18 mouse cellular contexts compared by ENCODE assay signal in the genomic region with DNA sequence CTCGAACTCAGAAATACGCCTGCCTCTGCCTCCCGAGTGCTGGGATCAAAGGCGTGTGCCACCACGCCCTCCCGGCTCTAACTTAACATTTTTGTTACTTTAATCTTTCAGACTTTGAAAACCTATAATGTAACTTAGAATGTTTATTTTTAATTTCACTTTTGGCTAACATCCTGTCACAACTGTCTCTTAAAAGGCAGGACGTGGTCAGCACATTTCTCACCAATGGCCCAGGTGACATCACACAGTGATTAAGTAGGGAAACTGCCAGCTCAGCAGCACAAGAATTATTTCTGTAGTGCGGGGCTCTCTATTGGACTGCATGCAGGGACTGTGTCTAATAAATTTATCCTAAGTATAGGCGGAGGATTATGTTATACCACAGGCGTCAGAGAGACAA. TPM values are rescaled to one million over a fixed set of nuclear protein-coding genes. Genes with fewer than 3 reads are reported as not detected.
DNase-seq lines count a peak whose midpoint lies in the region; ATAC-seq lines count a peak whose summit lies in the region.
"Had no signal": no experiment of that assay in that cellular context is flagged by ENCODE, and none has a peak within 500 bp of the region (broad histone marks: within the 10 kb centered on the region; RNA-seq: fewer than 3 reads in every experiment).

No protein-coding gene starts in this region.

- H3K27me3 ChIP-seq in forebrain, embryonic 15.5 days: no peaks in the 10 kb centered on the region
- H3K27me3 ChIP-seq in forebrain, embryonic 10.5 days (ENCODE audit: poor library complexity, severe bottlenecking): no peaks in the 10 kb centered on the region
- H3K27me3 ChIP-seq in neural tube, embryonic 12.5 days (replicated peaks): no peaks in the 10 kb centered on the region
- H3K27me3 ChIP-seq: liver, embryonic 13.5 days had no signal

- H3K9me3 ChIP-seq in forebrain, embryonic 15.5 days: no peaks in the 10 kb centered on the region
- no peaks in the 10 kb centered on the region for H3K9me3 ChIP-seq in forebrain, embryonic 10.5 days
- H3K9me3 ChIP-seq in neural tube, embryonic 12.5 days: no peaks in the 10 kb centered on the region
- H3K9me3 ChIP-seq: limb, embryonic 10.5 days; liver, embryonic 13.5 days had no signal

- peaks cover 37% of the 10 kb centered on the region for H3K4me1 ChIP-seq in forebrain, embryonic 15.5 days
- H3K4me1 ChIP-seq in forebrain, embryonic 10.5 days: peaks cover 50% of the 10 kb centered on the region
- H3K4me1 ChIP-seq in neural tube, embryonic 12.5 days: peaks cover 50% of the 10 kb centered on the region

- peak overlapping the region; percentile 49; the same call in 1 of the 2 replicates for H3K27ac ChIP-seq in forebrain, embryonic 15.5 days (replicated peaks)
- no peak overlapping the region for H3K27ac ChIP-seq in forebrain, embryonic 10.5 days
- H3K27ac ChIP-seq in neural tube, embryonic 12.5 days: peak overlapping the region; percentile 26; the same call in 1 of the 2 replicates
- H3K27ac ChIP-seq: limb, embryonic 10.5 days; liver, embryonic 13.5 days had no signal

- peaks cover 6% of the 10 kb centered on the region for H3K36me3 ChIP-seq in forebrain, embryonic 15.5 days
- H3K36me3 ChIP-seq in forebrain, embryonic 10.5 days (replicated peaks): peaks cover 44% of the 10 kb centered on the region
- H3K36me3 ChIP-seq in neural tube, embryonic 12.5 days: peaks cover 19% of the 10 kb centered on the region

- WGBS in forebrain, embryonic 15.5 days: 68% methylated on average over 10 of the region's 10 CpGs
- 93% methylated on average over 10 of the region's 10 CpGs for WGBS in forebrain, embryonic 10.5 days
- WGBS in neural tube, embryonic 12.5 days: 69% methylated on average over 10 of the region's 10 CpGs

- no peak overlapping the region for H3K4me3 ChIP-seq in forebrain, embryonic 15.5 days
- H3K4me3 ChIP-seq in forebrain, embryonic 10.5 days: no peak overlapping the region
- H3K4me3 ChIP-seq in neural tube, embryonic 12.5 days: no peak overlapping the region
- H3K4me3 ChIP-seq: limb, embryonic 10.5 days; liver, embryonic 13.5 days had no signal

- H3K9ac ChIP-seq in forebrain, embryonic 15.5 days (replicated peaks): no peak overlapping the region
- H3K9ac ChIP-seq in neural tube, embryonic 12.5 days: no peak overlapping the region
- H3K9ac ChIP-seq: liver, embryonic 13.5 days had no signal

- no peak for DNase-seq in forebrain, embryonic 10.5 days (ENCODE audit: extremely low spot score, low spot score)
- no peak for DNase-seq in neural tube, embryonic 10.5 days (ENCODE audit: extremely low spot score, low spot score)
- DNase-seq in induced T-regulatory cell, adult 2 months (ENCODE audit: low read depth): peak; percentile 69
- DNase-seq in embryo, embryonic 11 days: no peak
- no peak for DNase-seq in thymus, adult 18-20 months
- no peak for DNase-seq in adipocyte (ENCODE audit: low spot score)
- DNase-seq: adrenal gland, adult 8-10 months; cerebellum, postnatal 10 days; heart, postnatal 14 days; kidney, adult 18-20 months; kidney, postnatal 25 days; liver, embryonic 13.5 days had no signal

- no peak for ATAC-seq in forebrain, embryonic 15.5 days (replicated peaks)
- no peak for ATAC-seq in neural tube, embryonic 12.5 days (ENCODE audit: low FRiP score, low read depth)
- ATAC-seq: lung, postnatal 0 days had no signal

- no peak overlapping the region for H3K4me2 ChIP-seq in forebrain, embryonic 15.5 days (replicated peaks)
- no peak overlapping the region for H3K4me2 ChIP-seq in neural tube, embryonic 12.5 days (replicated peaks)
- H3K4me2 ChIP-seq: liver, embryonic 13.5 days had no signal

RNA-seq across cellular contexts. Expression of gene Racgap1, which starts 7.6 kb away (rescaled TPM):
- polyA plus RNA-seq in forebrain, embryonic 15.5 days (2015; fragmentation: Nextera tagmentation; extraction: Ambion mirVana): 113 and 118 TPM in 2 replicates
- 193 and 201 TPM in 2 replicates for polyA plus RNA-seq in forebrain, embryonic 10.5 days (2016; fragmentation: Nextera tagmentation; extraction: Ambion mirVana)
- 207 and 218 TPM in 2 replicates for polyA plus RNA-seq in neural tube, embryonic 12.5 days (2016; fragmentation: Nextera tagmentation; extraction: Ambion mirVana)

RNA-seq across cellular contexts. Expression of gene Asic1, which starts 26.3 kb away (rescaled TPM):
- polyA plus RNA-seq in forebrain, embryonic 15.5 days (2015; fragmentation: Nextera tagmentation; extraction: Ambion mirVana): 26.0 and 30.4 TPM in 2 replicates
- polyA plus RNA-seq in forebrain, embryonic 10.5 days (2016; fragmentation: Nextera tagmentation; extraction: Ambion mirVana): 2.2 and 2.4 TPM in 2 replicates
- 54.3 and 62.6 TPM in 2 replicates for polyA plus RNA-seq in neural tube, embryonic 12.5 days (2016; fragmentation: Nextera tagmentation; extraction: Ambion mirVana)

RNA-seq across cellular contexts. Expression of gene Aqp6, which starts 42.6 kb away (rescaled TPM):
- polyA plus RNA-seq in forebrain, embryonic 15.5 days (2015; fragmentation: Nextera tagmentation; extraction: Ambion mirVana): not detected in 2 replicates
- polyA plus RNA-seq in forebrain, embryonic 10.5 days (2016; fragmentation: Nextera tagmentation; extraction: Ambion mirVana): not detected in 2 replicates
- polyA plus RNA-seq in neural tube, embryonic 12.5 days (2016; fragmentation: Nextera tagmentation; extraction: Ambion mirVana): 0.60 and 1.1 TPM in 2 replicates
- polyA plus RNA-seq: C2C12; embryonic facial prominence, embryonic 11.5 days; limb, embryonic 10.5 days; liver, embryonic 13.5 days; lung, postnatal 0 days had no signal

RNA-seq across cellular contexts. Expression of gene Aqp5, which starts 53.2 kb away (rescaled TPM):
- 0.38 TPM in 1 of 2 replicates, not detected in the other for polyA plus RNA-seq in forebrain, embryonic 15.5 days (2015; fragmentation: Nextera tagmentation; extraction: Ambion mirVana)
- not detected in 2 replicates for polyA plus RNA-seq in forebrain, embryonic 10.5 days (2016; fragmentation: Nextera tagmentation; extraction: Ambion mirVana)
- 2.3 and 2.9 TPM in 2 replicates for polyA plus RNA-seq in neural tube, embryonic 12.5 days (2016; fragmentation: Nextera tagmentation; extraction: Ambion mirVana)
- polyA plus RNA-seq: embryonic facial prominence, embryonic 11.5 days; limb, embryonic 10.5 days had no signal

RNA-seq across cellular contexts. Expression of gene Smarcd1, which starts 58.1 kb away (rescaled TPM):
- polyA plus RNA-seq in forebrain, embryonic 15.5 days (2015; fragmentation: Nextera tagmentation; extraction: Ambion mirVana): 121 and 124 TPM in 2 replicates
- 91.5 TPM in 2 replicates for polyA plus RNA-seq in forebrain, embryonic 10.5 days (2016; fragmentation: Nextera tagmentation; extraction: Ambion mirVana)
- 142 and 146 TPM in 2 replicates for polyA plus RNA-seq in neural tube, embryonic 12.5 days (2016; fragmentation: Nextera tagmentation; extraction: Ambion mirVana)
